Mouse (Mus musculus) kidney, adult 10 weeks (tissue): ENCODE results near the gene Sipa1. TPM values are rescaled to one million over a fixed set of nuclear protein-coding genes. Genes with fewer than 3 reads are reported as not detected.

Experiments
- polyA plus RNA-seq: library from polyadenylated mRNA; stranded (reverse); fragments of 350-450 nt; fragmentation: Illumina TruSeq; extraction: RNeasy Lipid Tissue Mini Kit (QIAGEN cat#74804); gene quantifications from one replicate; pipeline ENCODE4 v1.2.3, GENCODE M21; 2014; ENCODE audit warnings: low read depth, low replicate concordance

Sipa1 gene
- 0.20 TPM for polyA plus RNA-seq

GRCm38 (mm10) chr19:5662981-5663913 is at the start of gene Sipa1:
Gene Sipa1, minus strand, starts transcription at chr19:5663707.

DNA sequence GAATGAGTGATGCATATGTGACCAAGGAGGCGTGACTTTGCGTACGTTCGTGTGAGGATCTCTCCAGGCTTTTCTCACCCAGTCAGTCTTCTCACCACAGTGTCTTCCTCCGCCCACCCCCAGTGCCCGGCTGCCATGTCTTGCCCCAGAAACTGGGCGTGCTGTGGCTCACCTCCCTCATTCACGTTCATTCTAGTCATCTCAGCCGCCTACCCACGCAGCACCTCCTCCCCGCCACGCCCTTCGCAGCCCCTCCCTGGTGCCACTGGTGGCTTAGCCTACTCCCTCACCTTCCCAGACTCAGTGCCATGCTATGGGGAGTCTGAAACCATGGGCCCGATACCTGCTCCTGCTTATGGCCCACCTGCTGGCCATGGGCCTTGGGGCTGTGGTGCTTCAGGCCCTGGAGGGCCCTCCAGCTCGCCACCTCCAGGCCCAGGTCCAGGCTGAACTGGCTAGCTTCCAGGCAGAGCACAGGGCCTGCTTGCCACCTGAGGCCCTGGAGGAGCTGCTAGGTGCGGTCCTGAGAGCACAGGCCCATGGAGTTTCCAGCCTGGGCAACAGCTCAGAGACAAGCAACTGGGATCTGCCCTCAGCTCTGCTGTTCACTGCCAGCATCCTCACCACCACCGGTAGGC is 40.8 kb upstream of the Sipa1 start, which contains the start of gene Kcnk7:
Gene Kcnk7 (plus strand): TSS at position 205 of the 638 bp plus-strand sequence.

GRCm38 (mm10) chr19:5688200-5689087 is 24.9 kb upstream of the Sipa1 start, which contains the start of the genes Map3k11 and Pcnx3:
Gene Map3k11, plus strand, starts transcription at chr19:5688742.
Gene Pcnx3, minus strand, starts transcription at chr19:5688908.

DNA sequence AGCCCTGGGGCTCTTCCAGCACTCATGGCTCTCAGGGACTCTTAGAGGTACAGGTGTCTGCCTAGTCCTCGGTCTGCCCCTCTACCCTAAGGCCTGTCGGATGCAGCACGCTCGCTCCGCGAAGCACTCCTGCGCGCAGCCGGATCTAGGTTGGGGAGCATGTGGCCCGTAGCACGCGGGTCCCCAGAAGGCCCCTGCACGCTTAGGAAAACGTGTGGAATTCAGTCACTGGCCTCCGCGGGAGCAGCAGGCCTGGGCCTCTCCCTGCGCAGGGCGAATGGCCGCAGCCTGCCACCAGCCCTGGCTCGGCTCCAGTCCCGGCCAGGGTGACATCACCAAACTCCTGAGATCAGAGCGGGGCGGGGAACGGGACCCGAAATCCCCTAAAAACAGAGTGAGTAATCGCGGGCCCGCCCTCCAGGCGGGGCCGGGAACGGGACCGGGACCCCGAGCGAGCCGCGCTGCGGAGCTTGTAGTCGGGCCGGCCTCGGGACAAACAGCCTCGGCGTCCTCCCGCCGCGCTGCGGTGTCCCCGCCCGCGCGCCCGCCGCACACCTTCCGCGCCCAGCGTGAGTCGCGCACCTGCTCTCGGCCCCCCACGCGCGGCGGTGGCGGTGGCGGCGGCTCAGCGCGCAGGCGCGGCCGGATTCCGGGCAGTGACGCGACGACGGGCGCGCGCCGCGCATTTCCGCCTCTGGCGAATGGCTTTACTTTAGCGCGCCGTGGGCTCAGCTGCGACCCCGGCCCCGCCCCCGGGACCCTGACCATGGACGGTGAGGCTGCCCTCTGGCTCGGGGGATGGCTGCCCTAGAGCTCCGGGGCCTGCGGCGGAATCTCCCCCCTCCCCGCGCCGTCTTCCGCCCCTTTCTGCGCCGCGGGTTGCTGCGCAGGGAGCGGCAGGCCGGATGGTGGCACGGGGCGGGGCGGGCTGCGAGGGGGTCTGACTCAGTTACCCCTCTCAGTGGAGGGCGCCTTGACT is 26.1 kb downstream of the Sipa1 start, which contains the start of gene Rela:
Gene Rela (plus strand): TSS at position 415 of the 979 bp plus-strand sequence.

GRCm38 (mm10) chr19:5609547-5610404 is 53.7 kb downstream of the Sipa1 start, which contains the start of gene Kat5:
Gene Kat5, minus strand, starts transcription at chr19:5610237.

DNA sequence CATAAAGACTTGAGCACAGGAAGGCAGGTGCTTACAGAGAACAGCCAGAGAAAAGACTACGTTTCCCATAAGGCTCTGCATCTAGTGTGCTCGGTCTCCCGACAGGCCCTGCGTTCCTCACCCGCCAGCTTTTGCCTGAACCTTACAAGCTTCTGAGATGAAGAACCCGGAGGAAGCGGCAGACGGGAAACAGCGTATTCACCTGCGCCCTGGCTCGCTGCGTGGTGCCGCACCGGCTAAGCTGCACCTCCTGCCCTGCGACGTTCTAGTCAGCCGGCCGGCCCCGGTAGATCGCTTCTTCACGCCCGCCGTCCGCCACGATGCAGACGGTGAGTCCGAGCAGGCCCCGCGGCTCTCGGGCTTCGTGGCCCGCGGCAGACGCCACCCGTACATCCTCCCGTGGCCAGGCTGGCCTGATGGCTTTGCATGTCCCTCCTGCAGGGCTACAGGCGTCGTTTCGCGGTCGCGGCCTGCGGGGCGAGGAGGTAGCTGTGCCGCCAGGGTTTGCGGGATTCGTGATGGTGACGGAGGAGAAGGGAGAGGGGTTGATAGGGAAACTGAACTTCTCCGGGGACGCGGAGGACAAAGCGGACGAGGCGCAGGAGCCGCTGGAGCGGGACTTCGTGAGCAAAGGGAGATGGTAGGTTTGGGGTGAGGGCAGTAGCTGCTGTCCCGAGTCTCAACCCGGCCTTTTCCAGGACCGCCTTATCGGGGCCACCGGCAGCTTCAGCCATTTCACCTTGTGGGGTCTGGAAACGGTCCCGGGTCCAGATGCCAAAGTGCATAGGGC is 61.6 kb downstream of the Sipa1 start, which contains the start of gene Rnaseh2c:
Gene Rnaseh2c (plus strand): TSS at position 122 of the 790 bp plus-strand sequence.

Other genes starting within 250 kb of the Sipa1 start
- 3.1 TPM for gene Drap1, start 238.7 kb downstream of the Sipa1 start, polyA plus RNA-seq
- not detected for gene AI837181, start 238.6 kb downstream of the Sipa1 start, polyA plus RNA-seq
- gene Fosl1, start 216.2 kb downstream of the Sipa1 start, polyA plus RNA-seq, result not detected
- 0.81 TPM for gene Ccdc85b, start 205.8 kb downstream of the Sipa1 start, polyA plus RNA-seq
- 3.6 TPM for gene Fibp, start 203.1 kb downstream of the Sipa1 start, polyA plus RNA-seq
- not detected for gene Ctsw, start 195.2 kb downstream of the Sipa1 start, polyA plus RNA-seq
- gene Efemp2, start 189.8 kb downstream of the Sipa1 start, polyA plus RNA-seq, result not detected
- 0.69 TPM for gene Mus81, start 175.3 kb downstream of the Sipa1 start, polyA plus RNA-seq
- 142 TPM for gene Cfl1, start 173.3 kb downstream of the Sipa1 start, polyA plus RNA-seq
- gene 1700020D05Rik, start 159.9 kb downstream of the Sipa1 start, polyA plus RNA-seq, result not detected
- 0.36 TPM for gene Snx32, start 153.2 kb downstream of the Sipa1 start, polyA plus RNA-seq
- gene Ovol1, start 103.1 kb downstream of the Sipa1 start, polyA plus RNA-seq, result 2.4 TPM
- not detected for gene Ap5b1, start 95.7 kb downstream of the Sipa1 start, polyA plus RNA-seq
- 2.0 TPM for gene Rnaseh2c, start 61.8 kb downstream of the Sipa1 start, polyA plus RNA-seq
- 18.3 TPM for gene Kat5, start 53.5 kb downstream of the Sipa1 start, polyA plus RNA-seq
- 0.89 TPM for gene Rela, start 26.2 kb downstream of the Sipa1 start, polyA plus RNA-seq
- gene Map3k11, start 25.0 kb upstream of the Sipa1 start, polyA plus RNA-seq, result 0.40 TPM
- gene Pcnx3, start 25.2 kb upstream of the Sipa1 start, polyA plus RNA-seq, result 0.16 TPM
- not detected for gene Kcnk7, start 40.7 kb upstream of the Sipa1 start, polyA plus RNA-seq
- gene Ehbp1l1, start 62.6 kb upstream of the Sipa1 start, polyA plus RNA-seq, result 1.3 TPM
- gene Fam89b, start 65.9 kb upstream of the Sipa1 start, polyA plus RNA-seq, result not detected
- gene Ltbp3, start 77.2 kb upstream of the Sipa1 start, polyA plus RNA-seq, result 2.1 TPM
- gene Scyl1, start 107.7 kb upstream of the Sipa1 start, polyA plus RNA-seq, result 0.53 TPM
- 2.8 TPM for gene Frmd8, start 211.6 kb upstream of the Sipa1 start, polyA plus RNA-seq
- gene Slc25a45, start 214.1 kb upstream of the Sipa1 start, polyA plus RNA-seq, result 4.5 TPM
- 0.20 TPM for gene Tigd3, start 230.4 kb upstream of the Sipa1 start, polyA plus RNA-seq
- 5.4 TPM for gene Dpf2, start 249.3 kb upstream of the Sipa1 start, polyA plus RNA-seq